8 mouse cellular contexts compared by ENCODE assay signal in genomic region chr6:29435940-29436451, GRCm38 (mm10). TPM values are rescaled to one million over a fixed set of nuclear protein-coding genes. Genes with fewer than 3 reads are reported as not detected.
A peak's percentile ranks its signal among the peaks of the same experiment; 100 is the strongest.
DNase-seq lines count a peak whose midpoint lies in the region; ATAC-seq lines count a peak whose summit lies in the region.

No protein-coding gene starts in this region.

- no peaks in the 10 kb centered on the region for H3K36me3 ChIP-seq in hindbrain, embryonic 13.5 days
- H3K36me3 ChIP-seq in neural tube, embryonic 12.5 days: no peaks in the 10 kb centered on the region

- 0 out of 2 replicates have a peak overlapping the region, but pooled peaks have one; percentile 35 for H3K9ac ChIP-seq in hindbrain, embryonic 13.5 days
- no peak overlapping the region for H3K9ac ChIP-seq in neural tube, embryonic 12.5 days

- peak; percentile 59 for ATAC-seq in hindbrain, embryonic 13.5 days (ENCODE audit: low FRiP score)
- ATAC-seq in neural tube, embryonic 12.5 days (ENCODE audit: low FRiP score, low read depth): peak; percentile 71
- ATAC-seq in inflammation-experienced regulatory T-cells, adult 6 months: no peak

- H3K4me1 ChIP-seq in hindbrain, embryonic 13.5 days (replicated peaks): peaks cover 60% of the 10 kb centered on the region
- H3K4me1 ChIP-seq in neural tube, embryonic 12.5 days: peaks cover 42% of the 10 kb centered on the region

- 3% methylated on average over 6 of the region's 6 CpGs for WGBS in hindbrain, embryonic 13.5 days
- 5% methylated on average over 6 of the region's 6 CpGs for WGBS in neural tube, embryonic 12.5 days

- peak; percentile 64 for DNase-seq in 3T3-L1 (ENCODE audit: low read depth, low spot score)
- peak; percentile 62 for DNase-seq in Muller cell, postnatal 12 days (ENCODE audit: inconsistent ontology term)
- DNase-seq in gastrocnemius, adult 18-20 months (ENCODE audit: low spot score): peak; percentile 59
- DNase-seq in thymus, adult 18-20 months: no peak
- DNase-seq in layer of hippocampus, adult 8-10 months (ENCODE audit: low spot score in 2 of 2): no peak

- peak overlapping the region; percentile 47 for H3K4me3 ChIP-seq in hindbrain, embryonic 13.5 days
- peak overlapping the region; percentile 13 for H3K4me3 ChIP-seq in neural tube, embryonic 12.5 days

- H3K27me3 ChIP-seq in hindbrain, embryonic 13.5 days: peaks cover 43% of the 10 kb centered on the region
- H3K27me3 ChIP-seq in neural tube, embryonic 12.5 days (replicated peaks): peaks cover 43% of the 10 kb centered on the region

- peak overlapping the region; percentile 75 for H3K4me2 ChIP-seq in hindbrain, embryonic 13.5 days
- peak overlapping the region; percentile 88 for H3K4me2 ChIP-seq in neural tube, embryonic 12.5 days (replicated peaks)

- H3K9me3 ChIP-seq in hindbrain, embryonic 13.5 days: no peaks in the 10 kb centered on the region
- H3K9me3 ChIP-seq in neural tube, embryonic 12.5 days: no peaks in the 10 kb centered on the region

- peak overlapping the region; percentile 84 for H3K27ac ChIP-seq in hindbrain, embryonic 13.5 days
- H3K27ac ChIP-seq in neural tube, embryonic 12.5 days: peak overlapping the region; percentile 50; the same call in 1 of the 2 replicates

RNA-seq across cellular contexts. Expression of gene Flnc, which starts 2.9 kb away (rescaled TPM):
- 100 to 1,000 TPM; 349 to 691 TPM for total RNA-seq in gastrocnemius, adult 18-20 months (2021)
- 5.0 and 5.8 TPM in 2 replicates for polyA plus RNA-seq in hindbrain, embryonic 13.5 days (2015; fragmentation: Nextera tagmentation; extraction: Ambion mirVana)
- polyA plus RNA-seq in neural tube, embryonic 12.5 days (2016; fragmentation: Nextera tagmentation; extraction: Ambion mirVana): 10.1 and 11.1 TPM in 2 replicates
- not detected for polyA plus RNA-seq in inflammation-experienced regulatory T-cells, adult 6 months (2017; shearing (Covaris generic))
- total RNA-seq in layer of hippocampus, adult 8-10 months (2022): 1 to 10 TPM; 2.1 to 8.8 (median 5.4) TPM

RNA-seq across cellular contexts. Expression of gene Atp6v1f, which starts 31.5 kb away (rescaled TPM):
- 100 to 1,000 TPM; 118 to 125 TPM for total RNA-seq in gastrocnemius, adult 18-20 months (2021)
- 337 and 340 TPM in 2 replicates for polyA plus RNA-seq in hindbrain, embryonic 13.5 days (2015; fragmentation: Nextera tagmentation; extraction: Ambion mirVana)
- polyA plus RNA-seq in neural tube, embryonic 12.5 days (2016; fragmentation: Nextera tagmentation; extraction: Ambion mirVana): 233 and 239 TPM in 2 replicates
- polyA plus RNA-seq in inflammation-experienced regulatory T-cells, adult 6 months (2017; shearing (Covaris generic)): 100 to 1,000 TPM; 332 to 391 (median 358) TPM
- total RNA-seq in layer of hippocampus, adult 8-10 months (2022): 100 to 1,000 TPM; 221 to 280 (median 257) TPM

RNA-seq across cellular contexts. Expression of gene Atp6v1fnb, which starts 35.2 kb away (rescaled TPM):
- total RNA-seq in gastrocnemius, adult 18-20 months (2021): under 1 TPM in 1 of 2 experiments, not detected in 1; 0.37 TPM
- 0.57 and 1.0 TPM in 2 replicates for polyA plus RNA-seq in hindbrain, embryonic 13.5 days (2015; fragmentation: Nextera tagmentation; extraction: Ambion mirVana)
- 0.30 and 0.32 TPM in 2 replicates for polyA plus RNA-seq in neural tube, embryonic 12.5 days (2016; fragmentation: Nextera tagmentation; extraction: Ambion mirVana)
- not detected for polyA plus RNA-seq in inflammation-experienced regulatory T-cells, adult 6 months (2017; shearing (Covaris generic))
- total RNA-seq in layer of hippocampus, adult 8-10 months (2022): under 1 TPM in 2 of 4 experiments, not detected in 2; 0.61 to 0.75 TPM

RNA-seq across cellular contexts. Expression of gene Ccdc136, which starts 39.9 kb away (rescaled TPM):
- 10 to 100 TPM; 11.8 to 12.2 TPM for total RNA-seq in gastrocnemius, adult 18-20 months (2021)
- 38.3 and 46.1 TPM in 2 replicates for polyA plus RNA-seq in hindbrain, embryonic 13.5 days (2015; fragmentation: Nextera tagmentation; extraction: Ambion mirVana)
- 33.1 and 39.9 TPM in 2 replicates for polyA plus RNA-seq in neural tube, embryonic 12.5 days (2016; fragmentation: Nextera tagmentation; extraction: Ambion mirVana)
- 1 to 10 TPM in 2 of 3 experiments, under 1 TPM in 1; 0.65 to 1.1 (median 1.0) TPM for polyA plus RNA-seq in inflammation-experienced regulatory T-cells, adult 6 months (2017; shearing (Covaris generic))
- 10 to 100 TPM; 77.8 to 87.7 (median 83.6) TPM for total RNA-seq in layer of hippocampus, adult 8-10 months (2022)

RNA-seq across cellular contexts. Expression of gene Opn1sw, which starts 47.7 kb away (rescaled TPM):
- total RNA-seq in gastrocnemius, adult 18-20 months (2021): under 1 TPM in 1 of 2 experiments, not detected in 1; 0.26 TPM
- polyA plus RNA-seq in hindbrain, embryonic 13.5 days (2015; fragmentation: Nextera tagmentation; extraction: Ambion mirVana): 0.26 and 0.32 TPM in 2 replicates
- polyA plus RNA-seq in neural tube, embryonic 12.5 days (2016; fragmentation: Nextera tagmentation; extraction: Ambion mirVana): 0.18 and 0.24 TPM in 2 replicates
- under 1 TPM; 0.38 to 0.66 (median 0.66) TPM for polyA plus RNA-seq in inflammation-experienced regulatory T-cells, adult 6 months (2017; shearing (Covaris generic))
- total RNA-seq in layer of hippocampus, adult 8-10 months (2022): under 1 TPM in 2 of 4 experiments, not detected in 2; 0.33 to 0.80 TPM

Comparison
In these comparisons a context has a peak if more than half of its experiments do, and no peak if none do; other contexts are left out.
1. DNase-seq: peak in 3T3-L1 (single experiment), Muller cell, postnatal 12 days (single experiment) and gastrocnemius, adult 18-20 months (single experiment); none in thymus, adult 18-20 months (0 of 2) and layer of hippocampus, adult 8-10 months (0 of 2).